Mouse (Mus musculus): ENCODE data around the gene Abca2. TPM values are rescaled to one million over a fixed set of nuclear protein-coding genes. Genes with fewer than 3 reads are reported as not detected.
A peak's percentile ranks its signal among the peaks of the same experiment; 100 is the strongest.

Gene Abca2
- polyA plus RNA-seq, 1 experiment from 2014 or later, result 3.5 TPM

DNA sequence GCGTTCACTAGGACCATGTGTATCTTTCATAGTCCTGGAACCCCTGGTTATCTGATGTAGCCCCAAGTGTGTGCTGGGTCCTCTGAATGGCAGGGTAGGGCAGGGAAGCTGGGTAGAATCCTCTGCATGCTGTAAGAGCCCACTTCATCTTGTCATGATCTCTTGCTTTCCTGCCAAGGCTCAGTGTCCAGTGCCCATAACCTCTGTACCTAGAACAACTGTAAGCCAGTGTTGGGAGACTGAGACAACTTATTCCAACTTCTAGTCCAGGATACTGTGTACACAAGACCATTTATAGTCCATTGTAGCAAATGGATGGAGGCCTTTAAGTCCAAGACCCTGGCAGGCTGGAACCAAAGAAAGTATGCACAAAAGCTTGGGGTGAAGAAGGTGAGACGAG is 36.8 kb downstream of the Abca2 start:
- no peaks in the 10 kb centered on the region for H3K27me3 ChIP-seq
- 86% methylated on average over 2 of the region's 2 CpGs for WGBS
- H3K9ac ChIP-seq (replicated peaks), result no peak overlapping the region; the same call in 1 of the 2 replicates
- H3K4me2 ChIP-seq, result no peak overlapping the region
- H3K4me1 ChIP-seq (replicated peaks), result peaks cover 14% of the 10 kb centered on the region
- 0 out of 2 replicates have a peak overlapping the region, but pooled peaks have one; percentile 24 for H3K27ac ChIP-seq
- no peak overlapping the region for H3K4me3 ChIP-seq (replicated peaks)
- no peaks in the 10 kb centered on the region for H3K9me3 ChIP-seq
- no peak for ATAC-seq (ENCODE audit: insufficient number of reproducible peaks, insufficient read depth, low FRiP score, low TSS enrichment, low read depth)
- H3K36me3 ChIP-seq, result no peaks in the 10 kb centered on the region

DNA sequence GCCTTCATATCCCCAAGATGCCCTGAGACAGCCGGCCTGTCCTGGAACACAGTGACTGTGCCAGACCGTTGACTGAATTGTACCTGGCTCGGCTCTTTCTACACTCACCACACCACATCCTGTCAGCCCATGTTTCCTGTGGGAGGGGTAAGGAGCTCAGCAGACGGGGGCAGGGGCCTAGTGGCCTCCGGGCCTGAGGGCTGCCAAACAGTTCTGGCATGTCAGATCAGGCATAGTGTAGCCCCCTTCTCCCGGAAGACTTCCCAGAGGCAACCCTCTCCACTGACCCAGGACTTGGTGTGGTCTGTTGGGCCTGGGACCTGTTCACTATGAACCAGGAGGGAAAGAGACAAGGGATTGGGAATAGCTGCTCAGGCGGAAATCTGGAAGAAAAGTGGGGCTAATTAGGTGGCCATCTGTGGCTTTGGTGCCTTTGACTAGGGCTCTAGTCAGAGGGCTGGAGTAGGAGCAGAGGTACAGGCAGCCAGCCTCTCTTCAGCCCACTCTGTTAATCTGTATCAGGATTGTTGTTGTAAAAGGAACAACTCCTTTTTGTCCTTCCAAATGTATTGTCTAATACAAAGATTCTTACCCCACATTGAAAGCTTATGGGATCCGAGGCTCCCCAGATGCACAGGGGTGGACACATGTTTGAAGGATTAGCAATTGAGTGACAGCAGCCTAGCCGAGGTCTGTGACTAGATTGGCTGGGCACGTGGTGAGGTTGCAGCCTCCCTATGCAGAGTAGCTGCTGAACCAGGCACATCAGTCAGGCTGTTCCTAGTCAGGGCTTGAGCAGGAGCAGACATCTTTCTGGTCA is 37.5 kb downstream of the Abca2 start:
- Histone ChIP-seq H3K36me3 (no peaks in the 10 kb centered on the region), H3K4me3 (replicated peaks) (no peak overlapping the region), H3K4me2 (no peak overlapping the region), H3K27ac (peak overlapping the region; percentile 24; the same call in 1 of the 2 replicates), H3K9ac (replicated peaks) (peak overlapping the region; percentile 12; the same call in 1 of the 2 replicates), H3K9me3 (no peaks in the 10 kb centered on the region), H3K4me1 (replicated peaks) (peaks cover 13% of the 10 kb centered on the region), H3K27me3 (no peaks in the 10 kb centered on the region)
- no peak for ATAC-seq (ENCODE audit: insufficient number of reproducible peaks, insufficient read depth, low FRiP score, low TSS enrichment, low read depth)
- WGBS, result 47% methylated on average over 10 of the region's 10 CpGs

DNA sequence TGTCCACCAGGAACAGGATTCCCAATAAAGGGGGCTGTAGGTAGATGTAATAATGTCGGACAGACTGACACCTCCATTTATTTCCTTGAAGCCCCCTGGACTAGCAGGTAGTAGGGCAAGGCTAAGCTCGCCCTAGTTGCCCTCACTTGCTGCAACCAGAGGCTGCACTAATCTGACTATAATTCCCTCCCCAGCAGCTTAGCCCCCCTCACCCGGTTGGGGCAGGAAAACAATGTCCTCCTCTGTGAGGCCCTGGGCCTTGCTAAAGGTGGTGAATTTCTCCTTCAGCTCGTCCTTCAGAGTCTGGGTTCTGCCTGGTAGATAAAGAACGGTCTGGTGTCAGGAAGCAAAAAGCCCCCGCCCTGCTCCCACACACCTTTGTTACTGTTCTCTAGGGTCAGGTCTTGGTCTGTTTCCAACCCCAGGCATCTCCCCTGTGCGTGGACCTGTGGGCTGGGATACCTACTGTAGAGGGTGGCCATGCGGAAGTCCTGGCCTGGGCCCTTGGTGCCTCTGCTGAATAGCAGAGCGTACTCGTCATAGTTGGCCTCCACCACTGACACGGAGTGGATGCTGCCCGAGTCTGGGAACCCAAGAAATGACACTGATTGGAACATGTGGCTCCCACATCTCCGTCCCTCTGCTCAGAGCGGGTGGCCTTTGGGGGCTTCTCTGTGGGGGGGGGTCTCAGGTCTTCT is 39.3 kb downstream of the Abca2 start:
- Histone ChIP-seq H3K4me2 (no peak overlapping the region), H3K27me3 (no peaks in the 10 kb centered on the region), H3K9ac (replicated peaks) (no peak overlapping the region), H3K27ac (no peak overlapping the region), H3K4me1 (replicated peaks) (peaks cover 7% of the 10 kb centered on the region), H3K36me3 (no peaks in the 10 kb centered on the region), H3K4me3 (replicated peaks) (no peak overlapping the region), H3K9me3 (no peaks in the 10 kb centered on the region)
- WGBS, result 84% methylated on average over 14 of the region's 14 CpGs
- ATAC-seq (ENCODE audit: insufficient number of reproducible peaks, insufficient read depth, low FRiP score, low TSS enrichment, low read depth), result no peak

DNA sequence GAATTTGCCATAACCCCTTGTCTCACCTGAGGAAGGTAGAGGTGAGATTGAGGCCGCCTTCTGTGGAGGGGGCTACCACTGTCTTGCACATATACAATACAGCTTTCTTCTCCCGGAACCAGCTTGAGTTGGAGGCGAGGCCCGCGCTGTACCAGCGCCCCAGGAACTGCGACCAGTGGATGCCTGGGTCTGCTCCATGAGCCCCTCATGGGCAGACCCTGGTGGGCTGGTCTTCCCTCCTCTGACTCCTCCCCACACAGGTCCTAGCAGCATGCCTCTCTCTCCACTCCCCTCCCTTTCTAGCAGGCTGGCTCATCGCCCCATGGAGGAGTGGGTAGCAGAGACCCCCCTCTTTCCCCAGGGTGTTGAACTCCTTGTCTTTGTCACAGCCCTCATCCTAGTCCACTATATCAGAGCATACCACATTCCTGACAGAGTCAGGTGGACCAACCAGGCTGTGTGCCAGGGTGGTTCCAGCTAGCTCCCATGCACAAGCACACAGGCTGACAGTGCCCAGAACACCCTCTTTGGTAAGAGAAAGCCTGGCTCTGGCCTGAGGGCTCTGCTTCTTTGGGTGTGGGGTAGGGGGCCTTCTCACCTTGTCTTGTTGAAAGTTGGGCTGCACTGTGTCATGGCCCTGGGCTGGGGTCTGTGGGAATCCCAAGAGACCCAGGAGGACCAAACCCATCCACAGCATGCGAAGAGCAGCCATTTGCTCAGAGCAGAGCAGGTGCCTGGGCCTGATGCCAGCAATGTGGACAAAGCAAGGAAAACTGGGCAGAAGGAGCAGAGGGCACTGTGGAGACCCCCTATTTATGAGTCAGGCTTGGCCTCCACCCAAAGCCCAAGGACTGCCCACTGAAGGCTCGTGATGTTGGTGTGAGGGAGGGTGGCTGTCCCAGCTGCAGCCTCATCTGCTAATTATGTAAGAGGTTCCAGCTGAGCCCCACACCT is 40.7 kb downstream of the Abca2 start:
- Histone ChIP-seq H3K4me3 (replicated peaks) (no peak overlapping the region), H3K4me1 (replicated peaks) (peaks cover 7% of the 10 kb centered on the region), H3K36me3 (no peaks in the 10 kb centered on the region), H3K27me3 (no peaks in the 10 kb centered on the region), H3K27ac (no peak overlapping the region), H3K9me3 (no peaks in the 10 kb centered on the region), H3K9ac (replicated peaks) (no peak overlapping the region), H3K4me2 (no peak overlapping the region)
- 70% methylated on average over 10 of the region's 10 CpGs for WGBS
- ATAC-seq (ENCODE audit: insufficient number of reproducible peaks, insufficient read depth, low FRiP score, low TSS enrichment, low read depth), result peak; percentile 44

DNA sequence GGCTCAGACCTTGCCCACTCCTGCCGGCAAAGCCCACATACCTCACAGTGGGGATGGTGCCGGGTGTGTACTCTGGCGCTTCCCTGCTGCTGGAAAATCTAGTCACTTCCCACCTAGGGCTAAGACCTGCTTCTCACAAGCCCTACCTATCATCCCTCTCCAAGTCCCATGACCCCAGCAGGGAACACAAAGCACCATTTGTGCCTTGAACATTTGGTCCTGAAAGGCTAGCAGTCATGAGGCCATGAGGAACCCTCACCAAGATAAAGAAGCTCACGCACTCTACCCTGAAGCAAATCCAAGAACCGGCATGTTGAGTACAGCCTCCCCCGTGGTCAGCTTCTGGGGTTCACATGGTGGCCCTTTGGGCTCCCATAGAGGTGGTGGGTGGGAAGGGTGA is 41.5 kb downstream of the Abca2 start, which contains the start of gene Ptgds:
TSS of gene Ptgds (minus strand) at position 78 of the 400 bp plus-strand sequence.
- ATAC-seq (ENCODE audit: insufficient number of reproducible peaks, insufficient read depth, low FRiP score, low TSS enrichment, low read depth), result no peak
- Histone ChIP-seq H3K36me3 (no peaks in the 10 kb centered on the region), H3K27ac (no peak within 1 kb of the TSS), H3K9me3 (no peaks in the 10 kb centered on the region), H3K4me1 (replicated peaks) (peaks cover 7% of the 10 kb centered on the region), H3K27me3 (no peaks in the 10 kb centered on the region), H3K4me2 (no peak within 1 kb of the TSS), H3K4me3 (replicated peaks) (no peak within 1 kb of the TSS), H3K9ac (replicated peaks) (no peak within 1 kb of the TSS)
- 45% methylated on average over 6 of the region's 6 CpGs for WGBS

DNA sequence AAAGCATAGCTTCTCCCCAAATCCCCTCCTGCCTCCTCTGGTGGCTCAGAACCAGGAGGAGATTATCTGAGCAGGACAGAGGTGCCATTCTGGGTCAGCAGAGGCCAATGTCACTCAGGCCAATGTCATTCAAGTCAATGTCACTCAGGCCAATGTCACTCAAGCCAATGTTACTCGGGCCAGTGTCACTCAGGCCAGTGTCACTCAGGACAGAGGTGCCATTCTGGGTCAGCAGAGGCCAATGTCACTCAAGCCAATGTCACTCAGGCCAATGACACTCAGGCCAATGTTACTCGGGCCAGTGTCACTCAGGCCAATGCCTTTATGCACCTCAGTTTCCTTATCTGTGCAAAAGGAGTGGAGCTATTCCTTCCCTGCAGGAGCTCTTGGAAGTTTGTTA is 44.0 kb downstream of the Abca2 start:
- Histone ChIP-seq H3K36me3 (no peaks in the 10 kb centered on the region), H3K4me2 (no peak overlapping the region), H3K9ac (replicated peaks) (no peak overlapping the region), H3K27ac (no peak overlapping the region), H3K4me3 (replicated peaks) (no peak overlapping the region), H3K4me1 (replicated peaks) (no peaks in the 10 kb centered on the region), H3K27me3 (no peaks in the 10 kb centered on the region), H3K9me3 (no peaks in the 10 kb centered on the region)
- no peak for ATAC-seq (ENCODE audit: insufficient number of reproducible peaks, insufficient read depth, low FRiP score, low TSS enrichment, low read depth)
- WGBS, result 80% methylated on average over 2 of the region's 2 CpGs

DNA sequence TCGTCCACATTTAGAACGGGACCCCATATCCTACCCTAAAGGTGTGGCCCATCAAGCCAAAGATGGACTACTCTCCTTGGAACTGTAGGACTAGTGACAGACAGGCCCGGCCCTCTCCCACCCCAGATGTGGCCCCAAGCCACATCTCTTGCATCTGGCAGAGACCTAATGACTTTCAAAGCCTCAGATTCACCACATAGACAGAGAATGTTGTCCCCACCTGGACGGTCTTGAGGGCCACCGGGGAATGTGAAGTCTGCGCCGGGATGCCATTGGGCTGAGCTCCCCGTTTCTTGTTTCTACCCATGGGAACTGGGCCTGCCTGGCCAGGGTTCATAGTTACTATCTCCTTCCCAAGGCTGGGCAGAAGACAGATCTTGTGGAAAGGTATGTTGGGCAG is 49.0 kb downstream of the Abca2 start:
- WGBS, result 86% methylated on average over 8 of the region's 8 CpGs
- Histone ChIP-seq H3K27ac (no peak overlapping the region), H3K4me1 (replicated peaks) (no peaks in the 10 kb centered on the region), H3K9me3 (no peaks in the 10 kb centered on the region), H3K4me2 (no peak overlapping the region), H3K36me3 (no peaks in the 10 kb centered on the region), H3K9ac (replicated peaks) (no peak overlapping the region), H3K4me3 (replicated peaks) (no peak overlapping the region), H3K27me3 (no peaks in the 10 kb centered on the region)
- no peak for ATAC-seq (ENCODE audit: insufficient number of reproducible peaks, insufficient read depth, low FRiP score, low TSS enrichment, low read depth)

DNA sequence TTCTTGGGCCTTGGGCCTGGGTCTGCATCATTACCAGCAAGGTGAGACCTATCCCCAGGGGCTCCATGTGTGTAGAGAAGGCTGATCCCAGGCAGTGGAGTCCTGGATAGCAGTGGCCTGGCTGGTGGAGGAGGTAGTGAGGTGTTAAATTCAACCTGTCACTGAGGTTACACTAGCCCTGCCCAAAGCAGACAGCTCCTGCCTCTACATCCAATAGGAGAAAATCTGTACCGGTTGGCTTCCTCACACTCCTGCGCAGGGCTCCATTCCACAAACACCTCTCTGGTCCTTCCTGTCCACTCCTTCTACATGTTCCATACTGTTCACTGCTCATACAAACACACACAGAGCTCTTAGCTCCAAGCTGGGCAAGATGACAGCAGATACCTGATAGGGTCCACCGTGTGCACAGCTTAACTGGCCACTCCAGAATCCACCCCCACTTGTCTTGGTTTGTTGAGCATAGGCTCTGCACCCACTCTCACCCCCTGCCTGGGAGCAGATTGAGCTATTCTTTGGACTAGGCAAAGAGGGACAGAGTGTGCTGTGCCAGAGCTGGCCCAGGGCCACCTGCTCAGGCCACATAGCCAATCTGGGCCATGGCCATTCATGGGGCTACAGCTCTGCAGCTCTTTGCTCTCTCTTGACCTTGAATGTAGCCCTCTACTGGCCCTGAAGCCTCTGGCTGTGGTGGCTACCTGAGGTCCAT is 49.6 kb downstream of the Abca2 start:
- ATAC-seq (ENCODE audit: insufficient number of reproducible peaks, insufficient read depth, low FRiP score, low TSS enrichment, low read depth), result no peak
- H3K4me1 ChIP-seq (replicated peaks), result no peaks in the 10 kb centered on the region
- H3K27ac ChIP-seq, result no peak overlapping the region
- H3K4me2 ChIP-seq, result no peak overlapping the region
- H3K27me3 ChIP-seq, result no peaks in the 10 kb centered on the region
- H3K9me3 ChIP-seq, result no peaks in the 10 kb centered on the region
- no peak overlapping the region for H3K4me3 ChIP-seq (replicated peaks)
- H3K36me3 ChIP-seq, result no peaks in the 10 kb centered on the region
- H3K9ac ChIP-seq (replicated peaks), result no peak overlapping the region
- WGBS, result 91% methylated on average over 3 of the region's 3 CpGs

DNA sequence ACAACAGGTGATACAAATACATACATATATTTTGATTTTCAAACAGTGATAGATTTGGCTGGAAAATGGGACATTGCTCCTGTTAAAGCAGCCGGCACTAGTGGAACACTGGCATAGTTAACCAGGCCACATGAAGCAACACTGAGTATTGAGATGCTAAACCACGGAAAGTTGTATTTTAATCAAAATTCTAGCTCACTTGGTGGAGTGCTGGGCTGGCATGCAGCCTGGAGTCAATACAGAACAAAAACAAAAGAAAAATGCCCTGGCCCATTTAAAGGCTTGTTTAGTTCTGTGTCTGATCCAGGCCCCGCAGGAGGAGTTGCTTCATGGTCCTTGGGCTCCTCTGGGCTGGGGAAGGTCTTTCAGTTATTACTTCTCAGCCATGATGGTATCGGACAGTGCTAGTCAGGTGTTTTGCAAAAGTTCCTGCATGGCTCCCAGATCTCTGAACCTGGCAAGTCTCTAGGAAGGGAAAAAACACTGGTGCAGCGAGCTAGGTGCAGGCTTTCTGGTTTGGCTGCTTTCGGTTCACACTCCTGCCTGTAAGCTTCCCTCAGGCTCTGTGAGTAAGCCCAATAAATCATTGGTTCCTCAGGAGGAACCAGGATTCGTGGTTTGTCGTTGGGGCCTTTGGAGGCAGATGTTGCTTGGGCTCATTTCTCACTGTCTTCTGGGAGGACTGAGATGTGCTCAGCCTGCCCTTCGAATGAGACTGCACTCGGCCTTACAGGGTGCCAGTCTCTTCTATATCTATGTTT is 51.2 kb downstream of the Abca2 start:
- H3K9me3 ChIP-seq, result no peaks in the 10 kb centered on the region
- ATAC-seq (ENCODE audit: insufficient number of reproducible peaks, insufficient read depth, low FRiP score, low TSS enrichment, low read depth), result no peak
- WGBS, result 59% methylated on average over 10 of the region's 10 CpGs
- H3K27ac ChIP-seq, result no peak overlapping the region
- no peaks in the 10 kb centered on the region for H3K27me3 ChIP-seq
- H3K4me3 ChIP-seq (replicated peaks), result no peak overlapping the region
- no peak overlapping the region for H3K9ac ChIP-seq (replicated peaks)
- no peak overlapping the region for H3K4me2 ChIP-seq
- no peaks in the 10 kb centered on the region for H3K4me1 ChIP-seq (replicated peaks)
- H3K36me3 ChIP-seq, result no peaks in the 10 kb centered on the region

DNA sequence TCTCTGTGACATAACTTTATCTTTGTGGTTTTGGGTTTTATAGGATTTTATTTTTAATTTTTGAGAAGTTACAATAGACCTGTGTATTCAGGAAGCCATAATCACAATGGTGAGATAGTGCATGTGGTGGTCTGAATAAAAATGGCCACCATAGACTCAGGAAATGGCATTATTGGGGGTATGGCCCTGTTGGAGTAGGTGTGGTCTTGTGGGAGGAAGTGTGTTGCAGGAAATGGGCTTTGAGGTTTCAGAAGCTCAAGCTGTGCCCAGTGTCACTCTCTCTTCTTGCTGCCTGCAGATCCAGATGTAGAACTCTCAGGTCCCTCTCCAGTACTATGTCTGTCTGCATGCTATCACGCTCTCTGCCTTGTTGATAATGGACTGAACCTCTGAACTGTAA is 52.0 kb downstream of the Abca2 start:
- no peak overlapping the region for H3K4me2 ChIP-seq
- no peak for ATAC-seq (ENCODE audit: insufficient number of reproducible peaks, insufficient read depth, low FRiP score, low TSS enrichment, low read depth)
- no peaks in the 10 kb centered on the region for H3K9me3 ChIP-seq
- WGBS, result 87% methylated on average over 1 of the region's 1 CpGs
- H3K4me1 ChIP-seq (replicated peaks), result no peaks in the 10 kb centered on the region
- no peaks in the 10 kb centered on the region for H3K27me3 ChIP-seq
- no peak overlapping the region for H3K4me3 ChIP-seq (replicated peaks)
- H3K36me3 ChIP-seq, result no peaks in the 10 kb centered on the region
- no peak overlapping the region for H3K27ac ChIP-seq
- no peak overlapping the region for H3K9ac ChIP-seq (replicated peaks)

Data from limb, embryonic 12.5 days (tissue).